Mouse (Mus musculus) bone marrow, adult 2 months (tissue): ENCODE measurements around the gene Ddx17.

Source experiments
- CTCF ChIP-seq: fragments of 200-500 bp; IDR thresholded peaks from 2 replicates; pipeline ENCODE4 v1.5.1; 2011; ENCODE audit warnings: low read length, control low read depth; ENCODE audit not compliant: control insufficient read depth, insufficient read depth
- POLR2A ChIP-seq: fragments of 200-500 bp; IDR thresholded peaks from 2 replicates; pipeline ENCODE4 v1.6.1; 2011; ENCODE audit warnings: low read depth, mild to moderate bottlenecking, control low read depth, low read length, borderline replicate concordance; ENCODE audit not compliant: control insufficient read depth

GRCm38 (mm10) chr15:79543968-79544367 is 2.6 kb downstream of the Ddx17 start:
- TF ChIP-seq POLR2A (no peak), CTCF (no peak)
